Mouse (Mus musculus): ENCODE data around the gene Prkar2a.

The Prkar2a gene

DNA sequence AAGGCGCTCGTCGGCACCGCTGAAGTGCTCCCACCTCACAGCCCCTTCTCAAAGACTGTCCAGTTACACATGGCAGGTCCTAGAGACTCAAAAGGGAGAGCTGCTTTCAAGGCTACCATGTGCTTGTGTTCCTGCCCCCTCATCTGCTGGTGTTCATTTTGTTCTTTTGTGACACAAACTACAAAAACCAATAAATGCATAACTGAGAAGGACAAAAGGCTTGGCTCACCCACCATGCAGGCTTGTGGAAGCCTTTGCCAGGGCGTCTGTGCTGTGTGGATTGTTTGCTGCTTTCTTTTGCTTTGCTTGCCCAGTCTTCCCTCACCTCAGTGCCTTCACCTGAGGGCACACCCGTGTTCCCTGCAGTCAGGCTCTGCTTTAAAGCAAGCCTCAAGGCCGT lies 108.4 kb downstream of the Prkar2a start:
- no peak for DNase-seq

GRCm38 (mm10) chr9:108798508-108799075 lies 109.5 kb downstream of the Prkar2a start:
- DNase-seq: no peak

DNA sequence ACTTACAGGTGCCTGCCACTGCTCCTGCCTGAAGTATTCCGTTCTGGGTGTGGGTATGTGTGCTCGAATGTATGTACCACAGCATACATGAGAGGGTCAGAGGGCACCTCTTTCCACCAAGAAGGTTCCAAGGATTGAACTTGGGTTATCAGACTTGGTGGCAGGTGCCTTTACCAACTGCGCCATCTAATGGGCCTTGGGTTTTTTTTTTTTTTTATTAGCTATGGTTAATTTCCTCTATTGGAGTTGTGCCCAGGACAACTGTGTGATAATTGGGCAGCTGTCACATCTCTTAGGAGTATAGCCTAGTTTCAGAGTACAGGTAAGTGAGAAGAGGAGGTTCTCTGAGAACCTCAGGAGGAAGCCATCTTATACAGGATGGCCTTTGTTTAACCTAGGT lies 110.5 kb downstream of the Prkar2a start:
- DNase-seq: no peak
